Mouse (Mus musculus): ENCODE results near the gene Tlnrd1. TPM values are rescaled to one million over a fixed set of nuclear protein-coding genes. Genes with fewer than 3 reads are reported as not detected.

Gene Tlnrd1
- polyA plus RNA-seq, 1 experiment from 2014 or later = 11.6 TPM

DNA sequence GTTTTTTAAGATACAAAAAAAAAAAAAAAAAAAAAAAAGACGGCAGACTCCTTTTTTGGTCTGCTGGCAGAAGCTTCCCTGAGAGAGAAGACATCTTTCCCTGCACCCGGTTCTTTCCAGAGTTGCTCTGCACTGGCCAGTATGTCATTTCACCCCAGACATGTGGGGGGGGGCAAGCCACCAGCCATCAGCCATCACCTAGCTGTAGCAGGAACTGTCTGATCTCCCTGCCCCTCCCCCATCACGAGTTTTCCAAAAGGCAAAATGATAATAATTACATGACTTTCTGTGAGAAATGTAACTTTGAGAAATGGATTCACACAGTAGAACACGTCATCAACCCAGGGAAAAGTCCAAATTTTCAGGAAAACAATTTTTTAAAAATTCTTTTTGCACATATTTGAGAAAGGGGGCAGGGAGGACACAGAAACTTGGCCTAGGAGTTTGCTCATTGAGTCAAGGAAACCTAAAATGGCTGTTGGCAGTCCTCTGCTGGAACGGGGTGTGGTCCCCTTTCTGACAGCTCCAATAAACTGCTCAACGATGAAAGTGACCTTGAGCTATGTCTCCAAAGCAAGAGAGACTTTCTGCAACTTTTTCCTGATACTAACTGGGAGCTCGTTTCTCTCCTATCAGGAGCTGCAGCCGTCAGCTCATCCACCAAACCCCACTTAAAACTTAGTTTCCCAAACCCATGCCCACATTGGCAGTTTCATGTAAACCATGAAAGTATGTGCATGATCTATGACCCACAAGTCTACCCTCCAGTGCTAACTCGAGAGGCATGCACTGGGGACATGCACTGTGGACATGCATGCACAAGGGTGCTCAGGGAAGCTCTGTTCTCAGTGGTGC, 27.5 kb downstream of the Tlnrd1 start:
- no peak overlapping the region for H3K4me2 ChIP-seq (replicated peaks; ENCODE audit: low read depth, low read length)
- DNase-seq (ENCODE audit: low spot score) (no peak), ATAC-seq (ENCODE audit: low FRiP score) (no peak)
- no peak overlapping the region for H3K4me3 ChIP-seq (ENCODE audit: low read depth, low read length)
- no peaks in the 10 kb centered on the region for H3K9me3 ChIP-seq (ENCODE audit: control insufficient read depth, low read length)
- no peaks in the 10 kb centered on the region for H3K36me3 ChIP-seq (ENCODE audit: control insufficient read depth, insufficient read depth, low read length)
- WGBS = 77% methylated on average over 9 of the region's 9 CpGs
- no peaks in the 10 kb centered on the region for H3K27me3 ChIP-seq (ENCODE audit: control insufficient read depth, insufficient read depth, low read length)
- H3K27ac ChIP-seq (ENCODE audit: low read depth, low read length) = no peak overlapping the region
- H3K4me1 ChIP-seq (replicated peaks; ENCODE audit: control insufficient read depth, insufficient read depth, low read length) = no peaks in the 10 kb centered on the region
- H3K9ac ChIP-seq (ENCODE audit: low read depth, low read length) = no peak overlapping the region

DNA sequence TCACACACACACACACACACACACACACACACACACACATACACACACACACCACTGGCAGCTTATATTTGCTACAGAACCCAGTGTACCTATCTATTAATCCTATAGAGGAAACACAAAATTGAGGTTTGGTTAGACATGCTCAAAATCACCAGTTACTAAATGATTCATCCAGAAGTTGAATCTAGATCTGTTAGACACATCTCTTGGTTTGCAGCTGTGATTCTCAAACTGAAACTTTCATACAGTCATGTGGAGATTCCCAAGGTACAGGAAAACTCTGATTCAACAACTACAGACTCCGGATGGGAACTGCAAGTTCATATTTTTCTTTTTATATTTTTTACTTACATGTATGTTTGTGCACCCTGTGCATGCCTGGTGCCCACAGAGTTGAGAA, 28.9 kb downstream of the Tlnrd1 start:
- Histone ChIP-seq H3K9ac (ENCODE audit: low read depth, low read length) (no peak overlapping the region), H3K36me3 (ENCODE audit: control insufficient read depth, insufficient read depth, low read length) (no peaks in the 10 kb centered on the region), H3K4me3 (ENCODE audit: low read depth, low read length) (no peak overlapping the region), H3K4me1 (replicated peaks; ENCODE audit: control insufficient read depth, insufficient read depth, low read length) (no peaks in the 10 kb centered on the region), H3K4me2 (replicated peaks; ENCODE audit: low read depth, low read length) (no peak overlapping the region), H3K27ac (ENCODE audit: low read depth, low read length) (no peak overlapping the region), H3K9me3 (ENCODE audit: control insufficient read depth, low read length) (no peaks in the 10 kb centered on the region), H3K27me3 (ENCODE audit: control insufficient read depth, insufficient read depth, low read length) (no peaks in the 10 kb centered on the region)
- ATAC-seq (ENCODE audit: low FRiP score) (no peak), DNase-seq (ENCODE audit: low spot score) (no peak)
- 89% methylated on average over 1 of the region's 1 CpGs for WGBS

DNA sequence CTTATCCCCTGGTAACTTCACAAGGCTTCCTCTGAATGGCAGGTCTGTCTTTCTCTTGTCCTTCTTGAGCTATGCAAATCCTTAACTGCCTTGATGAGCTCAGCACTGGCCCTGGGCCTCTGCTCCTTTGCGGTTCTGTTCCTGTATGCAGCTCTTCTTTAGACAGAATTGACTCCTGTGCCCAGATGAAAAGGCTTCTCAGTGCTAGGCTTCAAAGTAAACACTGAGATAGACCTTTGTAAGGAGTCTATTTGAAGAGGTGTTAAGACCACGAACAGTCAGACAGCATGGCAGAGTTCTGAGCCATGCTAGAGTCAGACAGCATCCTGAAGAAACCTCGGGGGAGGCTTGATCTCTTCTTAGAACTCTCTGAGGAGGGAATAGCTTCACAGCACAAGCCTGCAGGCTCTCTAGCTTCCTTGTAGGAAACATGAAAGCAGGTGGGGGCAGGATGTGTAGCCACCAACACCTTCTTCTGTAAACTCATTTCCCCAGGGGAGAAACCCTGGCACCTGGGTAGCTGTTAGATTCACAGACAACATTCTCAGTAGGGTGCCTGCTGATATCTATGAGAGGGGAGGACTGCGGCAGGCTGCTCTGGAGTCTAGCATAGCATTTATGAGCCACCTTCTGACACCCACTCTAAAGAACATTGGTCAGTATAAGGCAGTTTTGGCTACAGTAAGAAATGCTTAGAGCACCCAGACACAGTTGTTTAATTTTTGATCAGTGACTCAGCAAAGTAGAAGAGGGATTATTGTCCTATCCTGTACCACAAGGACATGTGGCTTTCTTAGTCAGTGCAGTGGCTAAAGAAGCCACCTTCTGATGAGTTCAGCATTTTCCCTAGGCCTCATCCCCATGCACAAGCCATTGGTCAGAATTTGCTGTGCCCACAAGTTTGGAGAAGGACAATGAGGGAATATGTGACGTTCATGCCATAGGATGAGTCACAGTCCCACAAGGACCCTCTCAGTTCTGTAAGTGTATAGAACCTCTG, 31.4 kb downstream of the Tlnrd1 start:
- no peaks in the 10 kb centered on the region for H3K27me3 ChIP-seq (ENCODE audit: control insufficient read depth, insufficient read depth, low read length)
- DNase-seq (ENCODE audit: low spot score) = no peak
- H3K9me3 ChIP-seq (ENCODE audit: control insufficient read depth, low read length) = no peaks in the 10 kb centered on the region
- H3K27ac ChIP-seq (ENCODE audit: low read depth, low read length) = no peak overlapping the region
- H3K4me3 ChIP-seq (ENCODE audit: low read depth, low read length) = no peak overlapping the region
- ATAC-seq (ENCODE audit: low FRiP score) = no peak
- no peak overlapping the region for H3K9ac ChIP-seq (ENCODE audit: low read depth, low read length)
- no peaks in the 10 kb centered on the region for H3K36me3 ChIP-seq (ENCODE audit: control insufficient read depth, insufficient read depth, low read length)
- no peaks in the 10 kb centered on the region for H3K4me1 ChIP-seq (replicated peaks; ENCODE audit: control insufficient read depth, insufficient read depth, low read length)
- H3K4me2 ChIP-seq (replicated peaks; ENCODE audit: low read depth, low read length) = no peak overlapping the region
- WGBS = 39% methylated on average over 5 of the region's 5 CpGs

DNA sequence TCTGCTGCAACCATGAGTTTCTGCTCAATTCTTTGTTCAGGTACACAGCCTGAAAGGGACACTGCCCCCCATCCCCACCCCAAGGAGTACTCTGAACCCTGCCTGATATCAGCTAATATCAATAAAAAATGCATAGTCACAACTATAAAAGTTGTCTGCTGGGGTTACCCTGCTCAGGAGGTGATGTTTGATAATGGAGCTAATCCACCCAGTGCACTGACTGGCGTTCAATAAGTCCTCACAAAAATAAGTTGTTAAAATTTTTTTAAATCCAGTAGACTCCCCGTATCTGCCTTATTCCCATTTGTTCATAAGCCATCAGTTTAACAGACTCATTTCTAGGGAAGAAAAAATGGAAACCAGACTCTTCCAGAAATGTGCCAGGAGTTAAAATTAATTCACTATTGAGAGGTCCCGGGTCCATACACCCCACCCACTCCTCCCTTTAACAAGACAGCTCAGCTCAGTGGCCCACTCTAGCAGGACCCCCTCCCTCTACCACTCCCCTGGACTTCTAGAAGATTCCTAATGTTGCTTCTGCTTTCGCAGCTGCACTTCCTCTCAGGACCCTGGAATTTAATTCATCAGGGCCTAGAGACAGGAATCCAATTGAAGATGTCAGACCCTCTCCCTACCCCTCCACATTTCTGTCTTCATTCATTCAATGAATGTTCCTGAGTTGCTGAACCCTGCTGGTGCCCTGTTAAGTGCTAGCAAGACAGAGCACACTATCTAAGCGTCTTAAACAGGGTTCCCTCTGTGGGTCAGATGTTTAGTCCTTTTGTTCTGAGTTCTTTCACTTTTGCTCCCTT, 32.3 kb downstream of the Tlnrd1 start:
- no peaks in the 10 kb centered on the region for H3K27me3 ChIP-seq (ENCODE audit: control insufficient read depth, insufficient read depth, low read length)
- H3K9ac ChIP-seq (ENCODE audit: low read depth, low read length) = no peak overlapping the region
- no peaks in the 10 kb centered on the region for H3K36me3 ChIP-seq (ENCODE audit: control insufficient read depth, insufficient read depth, low read length)
- ATAC-seq (ENCODE audit: low FRiP score) (no peak), DNase-seq (ENCODE audit: low spot score) (no peak)
- no peak overlapping the region for H3K4me2 ChIP-seq (replicated peaks; ENCODE audit: low read depth, low read length)
- no peak overlapping the region for H3K4me3 ChIP-seq (ENCODE audit: low read depth, low read length)
- no peaks in the 10 kb centered on the region for H3K9me3 ChIP-seq (ENCODE audit: control insufficient read depth, low read length)
- H3K4me1 ChIP-seq (replicated peaks; ENCODE audit: control insufficient read depth, insufficient read depth, low read length) = no peaks in the 10 kb centered on the region
- H3K27ac ChIP-seq (ENCODE audit: low read depth, low read length) = no peak overlapping the region
- 56% methylated on average over 5 of the region's 5 CpGs for WGBS

DNA sequence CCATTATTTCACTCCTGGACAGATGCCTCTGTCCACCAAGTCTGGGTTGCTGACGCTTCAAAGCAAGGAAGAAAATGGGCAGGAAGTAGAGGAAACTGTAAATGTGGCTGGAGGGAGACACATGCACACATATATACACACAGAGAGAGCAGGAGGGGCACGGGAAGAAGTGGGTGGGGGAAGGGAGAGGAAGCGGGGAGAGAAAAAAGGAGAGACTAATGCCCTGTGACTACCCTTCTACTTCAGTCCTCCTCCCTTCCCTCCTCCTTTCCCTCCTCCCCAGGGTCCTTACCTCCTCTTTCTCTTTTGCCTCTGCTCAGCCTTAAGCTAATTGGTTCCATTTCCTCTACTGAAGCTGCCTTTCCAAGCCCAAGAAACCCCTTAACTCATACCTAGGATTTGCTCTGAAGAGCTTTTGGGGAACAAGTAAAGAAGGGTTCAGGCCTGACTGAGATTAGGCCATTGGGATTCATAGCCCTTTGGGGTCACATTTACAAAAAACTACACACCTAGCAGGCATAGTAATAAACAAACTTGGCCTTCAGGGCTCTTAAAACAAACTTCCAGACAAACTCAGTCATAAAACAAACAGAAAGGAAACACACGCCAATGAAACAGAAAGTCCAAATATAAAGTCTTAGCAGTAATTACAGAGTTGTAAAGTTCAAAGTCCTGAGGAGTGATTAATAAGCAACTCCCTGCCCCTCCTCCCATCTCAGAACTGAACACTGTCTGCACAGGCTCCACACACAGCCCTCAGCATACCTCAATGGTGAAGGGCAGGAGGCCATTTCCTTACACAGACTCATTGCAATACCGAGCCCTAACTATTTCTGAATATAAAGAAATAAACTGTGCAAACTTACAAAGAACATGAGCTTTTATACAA, 36.7 kb downstream of the Tlnrd1 start:
- 62% methylated on average over 5 of the region's 5 CpGs for WGBS
- Histone ChIP-seq H3K9ac (ENCODE audit: low read depth, low read length) (no peak overlapping the region), H3K9me3 (ENCODE audit: control insufficient read depth, low read length) (no peaks in the 10 kb centered on the region), H3K27me3 (ENCODE audit: control insufficient read depth, insufficient read depth, low read length) (no peaks in the 10 kb centered on the region), H3K4me2 (replicated peaks; ENCODE audit: low read depth, low read length) (no peak overlapping the region), H3K27ac (ENCODE audit: low read depth, low read length) (no peak overlapping the region), H3K36me3 (ENCODE audit: control insufficient read depth, insufficient read depth, low read length) (no peaks in the 10 kb centered on the region), H3K4me3 (ENCODE audit: low read depth, low read length) (no peak overlapping the region), H3K4me1 (replicated peaks; ENCODE audit: control insufficient read depth, insufficient read depth, low read length) (no peaks in the 10 kb centered on the region)
- ATAC-seq (ENCODE audit: low FRiP score) (no peak), DNase-seq (ENCODE audit: low spot score) (no peak)

GRCm38 (mm10) chr7:83844807-83845206, 39.3 kb downstream of the Tlnrd1 start:
- Histone ChIP-seq H3K9me3 (ENCODE audit: control insufficient read depth, low read length) (no peaks in the 10 kb centered on the region), H3K4me2 (replicated peaks; ENCODE audit: low read depth, low read length) (no peak overlapping the region), H3K9ac (ENCODE audit: low read depth, low read length) (no peak overlapping the region), H3K27me3 (ENCODE audit: control insufficient read depth, insufficient read depth, low read length) (no peaks in the 10 kb centered on the region), H3K27ac (ENCODE audit: low read depth, low read length) (no peak overlapping the region), H3K4me1 (replicated peaks; ENCODE audit: control insufficient read depth, insufficient read depth, low read length) (no peaks in the 10 kb centered on the region), H3K36me3 (ENCODE audit: control insufficient read depth, insufficient read depth, low read length) (no peaks in the 10 kb centered on the region), H3K4me3 (ENCODE audit: low read depth, low read length) (no peak overlapping the region)
- no peak for DNase-seq (ENCODE audit: low spot score)
- no peak for ATAC-seq (ENCODE audit: low FRiP score)
- 70% methylated on average over 3 of the region's 3 CpGs for WGBS

DNA sequence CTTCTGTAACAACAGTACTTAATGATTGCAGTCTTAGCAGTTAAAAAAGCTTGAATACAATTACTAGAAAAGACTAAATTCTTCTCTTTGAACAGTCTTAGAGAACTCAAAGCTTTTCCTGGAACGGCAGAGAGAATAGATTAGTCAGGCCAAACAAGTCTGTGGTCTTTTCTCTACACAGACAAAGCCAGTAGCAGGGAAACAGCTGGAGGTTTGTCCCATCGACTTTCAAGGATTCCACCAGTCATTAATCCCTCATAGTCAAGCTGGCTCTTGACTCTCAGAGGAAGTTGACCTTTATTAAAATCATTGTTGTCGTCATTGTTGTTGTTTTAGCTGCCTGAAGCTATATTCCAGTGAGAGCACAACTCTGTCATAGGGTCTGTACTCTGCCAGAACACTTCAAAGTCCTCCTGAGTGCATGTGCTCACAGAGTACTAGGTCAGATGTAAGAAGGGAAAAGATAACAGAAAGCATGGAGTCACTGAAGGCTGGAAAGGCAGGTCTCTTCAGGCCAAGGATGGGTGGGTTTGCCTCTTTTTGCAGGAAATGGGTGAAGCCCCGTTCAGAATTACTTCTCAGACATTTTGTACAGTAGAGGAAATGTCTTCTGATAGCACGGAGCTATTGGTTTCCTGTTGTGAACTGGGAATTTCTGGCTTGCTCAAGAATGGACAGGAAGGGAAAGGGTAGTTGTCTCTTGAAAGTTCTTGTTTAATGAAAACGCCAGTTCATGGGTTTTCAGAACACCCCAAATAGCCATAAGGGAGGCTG, 41.4 kb downstream of the Tlnrd1 start:
- no peak overlapping the region for H3K4me3 ChIP-seq (ENCODE audit: low read depth, low read length)
- H3K27ac ChIP-seq (ENCODE audit: low read depth, low read length) = no peak overlapping the region
- H3K9ac ChIP-seq (ENCODE audit: low read depth, low read length) = no peak overlapping the region
- no peaks in the 10 kb centered on the region for H3K9me3 ChIP-seq (ENCODE audit: control insufficient read depth, low read length)
- no peaks in the 10 kb centered on the region for H3K36me3 ChIP-seq (ENCODE audit: control insufficient read depth, insufficient read depth, low read length)
- ATAC-seq (ENCODE audit: low FRiP score) = no peak
- no peaks in the 10 kb centered on the region for H3K4me1 ChIP-seq (replicated peaks; ENCODE audit: control insufficient read depth, insufficient read depth, low read length)
- DNase-seq (ENCODE audit: low spot score) = no peak
- no peak overlapping the region for H3K4me2 ChIP-seq (replicated peaks; ENCODE audit: low read depth, low read length)
- WGBS = 61% methylated on average over 6 of the region's 6 CpGs
- no peaks in the 10 kb centered on the region for H3K27me3 ChIP-seq (ENCODE audit: control insufficient read depth, insufficient read depth, low read length)
